Mouse (Mus musculus): ENCODE measurements around the gene Hs6st3.

Gene Hs6st3

GRCm38 (mm10) chr14:119798561-119798960, 660.4 kb downstream of the Hs6st3 start:
- no peak for DNase-seq (ENCODE audit: low read depth)

- no peak for DNase-seq (ENCODE audit: low read depth)
These were observed 662.7 kb downstream of the Hs6st3 start for GRCm38 (mm10) chr14:119800856-119801255.

- DNase-seq (ENCODE audit: low read depth), result no peak
These were observed 675.8 kb downstream of the Hs6st3 start for GRCm38 (mm10) chr14:119813898-119814297.

DNA sequence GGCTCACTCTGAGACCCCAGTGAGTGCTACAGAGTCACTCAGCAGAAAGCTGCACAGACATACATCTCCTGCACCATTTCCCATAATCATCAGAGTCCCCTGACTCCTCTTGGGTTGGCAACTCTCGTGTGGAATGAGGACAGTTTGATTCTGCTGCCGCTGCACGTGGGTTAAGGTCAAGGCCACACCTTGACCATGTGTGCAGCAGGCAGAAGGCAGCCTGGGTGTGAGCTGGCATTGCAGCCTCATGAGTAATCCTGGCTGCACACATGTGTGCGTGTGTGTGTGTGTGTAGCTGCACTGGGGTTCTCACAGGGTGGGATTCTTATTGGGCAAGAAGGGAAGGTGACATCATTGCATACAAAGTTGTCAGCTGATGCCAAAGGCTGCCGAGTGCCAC, 677.5 kb downstream of the Hs6st3 start:
- no peak for DNase-seq (ENCODE audit: low read depth)

- DNase-seq (ENCODE audit: low read depth), result no peak
These were observed 682.4 kb downstream of the Hs6st3 start for GRCm38 (mm10) chr14:119820562-119820961.

GRCm38 (mm10) chr14:119831165-119832011, 693.2 kb downstream of the Hs6st3 start:
- DNase-seq (ENCODE audit: low read depth), result no peak

DNA sequence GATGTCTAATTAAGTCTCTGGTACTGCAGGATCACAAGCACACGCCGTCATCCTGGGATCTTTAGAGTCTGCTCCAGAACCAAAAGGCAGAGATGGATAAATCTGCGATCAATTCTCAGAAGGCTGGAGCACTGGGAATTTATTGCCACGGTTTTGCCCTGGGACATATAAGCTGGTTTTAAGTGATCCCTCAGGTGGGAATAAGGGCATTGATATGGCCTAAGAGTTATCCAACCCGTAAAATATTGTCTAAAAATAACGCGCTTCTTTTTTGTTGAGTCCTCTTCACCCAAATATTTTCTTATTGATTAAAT, 693.8 kb downstream of the Hs6st3 start:
- no peak for DNase-seq (ENCODE audit: low read depth)

- DNase-seq (ENCODE audit: low read depth), result no peak
These were observed 694.8 kb downstream of the Hs6st3 start for GRCm38 (mm10) chr14:119832940-119833339.

DNA sequence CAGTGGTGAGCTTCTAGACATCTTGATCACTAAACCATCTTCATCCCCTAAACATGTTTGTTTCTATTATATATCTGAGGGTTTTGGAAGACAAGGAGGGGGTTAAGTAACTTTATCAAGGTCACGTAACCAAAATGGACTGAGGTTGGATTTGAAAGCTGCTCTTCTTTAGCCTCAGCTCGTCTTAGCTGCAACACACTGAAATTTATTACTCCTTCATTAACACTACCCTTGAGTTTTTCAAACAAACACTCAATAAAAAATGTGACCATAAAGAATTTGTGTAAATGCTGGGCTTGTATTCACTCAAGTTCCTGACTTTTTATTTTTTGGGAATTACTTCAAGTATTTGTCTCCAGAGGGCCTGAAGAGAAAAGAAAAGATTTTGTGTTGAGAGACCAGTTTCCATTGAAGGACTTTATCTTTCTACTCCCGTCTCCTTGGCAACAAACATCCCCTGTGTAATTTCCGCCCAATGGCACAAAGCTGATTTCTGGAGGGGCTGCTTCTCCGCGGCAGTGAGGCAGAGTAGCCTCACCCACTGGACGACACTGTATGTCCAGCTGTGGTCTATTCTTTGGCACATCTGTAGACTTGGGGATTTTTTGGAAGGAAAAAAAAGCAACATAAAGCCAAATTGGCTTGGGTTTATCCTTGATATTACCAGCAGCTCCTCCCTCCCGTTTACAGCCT, 696.0 kb downstream of the Hs6st3 start:
- no peak for DNase-seq (ENCODE audit: low read depth)

- no peak for DNase-seq (ENCODE audit: low read depth)
These were observed 697.9 kb downstream of the Hs6st3 start for GRCm38 (mm10) chr14:119836051-119836450.

- DNase-seq (ENCODE audit: low read depth), result no peak
These were observed 709.4 kb downstream of the Hs6st3 start for GRCm38 (mm10) chr14:119847540-119847939.

- DNase-seq (ENCODE audit: low read depth), result no peak
These were observed 710.7 kb downstream of the Hs6st3 start for GRCm38 (mm10) chr14:119848759-119849298.

- DNase-seq (ENCODE audit: low read depth), result no peak
These were observed 711.2 kb downstream of the Hs6st3 start for GRCm38 (mm10) chr14:119849338-119849737.

GRCm38 (mm10) chr14:119852139-119852538, 714.0 kb downstream of the Hs6st3 start:
- DNase-seq (ENCODE audit: low read depth), result no peak

GRCm38 (mm10) chr14:119857338-119858291, 719.5 kb downstream of the Hs6st3 start:
- no peak for DNase-seq (ENCODE audit: low read depth)

DNA sequence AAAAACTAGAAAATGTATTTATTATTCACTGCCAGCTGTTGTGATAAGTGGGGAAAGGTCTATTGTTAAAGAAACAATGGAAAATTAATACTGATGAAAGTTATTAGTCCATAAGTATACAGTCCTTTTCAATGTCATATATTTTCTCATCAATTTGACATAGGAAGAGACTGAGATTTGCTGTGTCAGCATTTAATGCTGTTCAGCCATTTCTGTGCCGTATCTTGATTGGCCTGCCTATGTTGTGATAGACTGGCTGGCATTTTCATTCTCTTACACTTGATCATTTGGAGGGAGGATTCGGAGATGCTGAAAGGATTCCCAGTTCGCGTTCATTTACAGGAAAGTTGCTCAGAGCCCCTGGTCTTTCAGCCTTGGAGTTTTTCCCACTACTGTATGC, 735.5 kb downstream of the Hs6st3 start:
- no peak for DNase-seq (ENCODE audit: low read depth)

- DNase-seq (ENCODE audit: low read depth), result no peak
These were observed 754.8 kb downstream of the Hs6st3 start for GRCm38 (mm10) chr14:119892922-119893321.

- DNase-seq (ENCODE audit: low read depth), result no peak
These were observed 757.0 kb downstream of the Hs6st3 start for GRCm38 (mm10) chr14:119895097-119895496.

DNA sequence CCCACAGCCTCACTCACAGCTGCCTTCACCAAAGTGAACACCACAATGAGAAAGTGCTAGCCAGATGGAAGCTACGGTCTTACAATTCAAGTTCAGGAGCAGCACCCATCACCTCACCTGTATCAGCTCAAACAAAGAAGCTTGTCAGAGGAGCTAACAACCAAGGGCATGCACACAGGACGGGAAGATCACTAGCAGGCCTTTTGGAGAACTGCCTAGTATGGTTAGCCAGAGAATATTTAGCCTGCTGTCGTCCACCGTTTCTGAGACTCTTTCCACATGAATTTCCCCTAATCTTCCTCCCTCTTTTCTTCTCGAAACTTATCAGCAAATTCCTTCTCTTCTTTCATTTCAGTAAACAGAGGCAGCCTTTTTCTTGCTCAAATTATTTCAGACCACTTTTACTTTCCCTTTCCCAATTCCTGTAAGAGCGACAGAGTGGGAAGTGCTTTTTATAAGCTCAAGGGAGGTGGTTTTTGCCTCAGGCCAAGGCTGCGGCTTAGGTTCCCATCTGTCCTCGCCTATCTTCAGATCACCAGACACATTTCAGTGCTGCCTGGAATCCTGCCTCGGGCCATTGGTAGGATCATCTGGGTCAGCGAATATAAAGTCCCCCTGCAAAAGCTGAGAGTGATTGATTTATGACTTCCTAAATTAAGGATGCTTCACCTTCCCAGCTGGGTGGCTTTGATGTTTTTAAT, 757.8 kb downstream of the Hs6st3 start:
- no peak for DNase-seq (ENCODE audit: low read depth)

DNA sequence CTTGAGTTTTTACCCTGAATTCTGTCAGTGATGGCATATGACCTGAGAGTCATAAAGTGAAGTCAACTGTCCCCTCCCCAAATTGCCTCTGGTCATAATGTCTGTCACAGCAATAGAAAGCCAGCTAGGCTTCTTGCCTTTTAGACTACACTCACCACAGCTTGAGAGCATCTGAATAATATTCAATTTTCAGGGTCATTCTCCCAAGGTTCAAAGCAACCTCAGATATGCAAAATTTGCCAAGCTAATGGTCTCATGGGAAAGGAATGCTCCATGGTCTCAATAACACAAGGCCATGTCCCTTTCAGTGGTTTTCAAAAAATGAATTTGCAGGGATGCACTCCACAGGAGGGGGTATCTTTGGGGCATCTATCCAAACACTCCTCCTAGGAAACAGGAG, 764.3 kb downstream of the Hs6st3 start:
- no peak for DNase-seq (ENCODE audit: low read depth)

DNA sequence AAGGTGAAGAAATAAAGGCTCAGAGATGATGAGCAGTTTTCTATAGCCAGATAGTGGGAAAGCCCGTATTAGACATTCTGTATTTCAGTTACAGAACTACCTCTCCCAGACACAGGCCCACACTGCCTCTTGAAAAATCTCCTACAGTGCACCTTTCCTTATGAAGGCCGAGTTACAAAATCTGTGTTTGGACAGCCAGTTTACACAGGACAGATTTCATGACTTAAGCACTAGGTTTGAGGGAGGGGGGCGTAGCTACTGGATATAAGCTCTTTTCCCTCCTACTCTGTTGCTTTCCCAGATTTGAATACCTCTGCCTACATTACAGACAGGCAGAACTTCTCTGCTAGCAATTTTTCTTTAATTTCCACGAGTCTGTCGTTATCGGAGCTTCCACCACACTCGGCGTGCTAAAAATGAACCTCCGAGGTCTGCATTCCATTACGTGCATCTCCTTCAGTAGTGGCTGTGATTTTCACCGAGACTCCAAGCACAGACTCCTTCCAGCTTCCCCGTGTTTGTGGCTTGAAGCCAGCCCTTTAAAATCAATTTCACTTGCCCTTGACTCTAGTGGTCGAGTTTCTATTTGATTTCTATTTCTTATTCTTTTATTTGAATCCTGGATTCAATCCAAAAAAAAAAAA, 770.0 kb downstream of the Hs6st3 start:
- no peak for DNase-seq (ENCODE audit: low read depth)

All from NIH3T3 (cell line).